ENCODE assay signal across 7 mouse cellular contexts in the genomic region with DNA sequence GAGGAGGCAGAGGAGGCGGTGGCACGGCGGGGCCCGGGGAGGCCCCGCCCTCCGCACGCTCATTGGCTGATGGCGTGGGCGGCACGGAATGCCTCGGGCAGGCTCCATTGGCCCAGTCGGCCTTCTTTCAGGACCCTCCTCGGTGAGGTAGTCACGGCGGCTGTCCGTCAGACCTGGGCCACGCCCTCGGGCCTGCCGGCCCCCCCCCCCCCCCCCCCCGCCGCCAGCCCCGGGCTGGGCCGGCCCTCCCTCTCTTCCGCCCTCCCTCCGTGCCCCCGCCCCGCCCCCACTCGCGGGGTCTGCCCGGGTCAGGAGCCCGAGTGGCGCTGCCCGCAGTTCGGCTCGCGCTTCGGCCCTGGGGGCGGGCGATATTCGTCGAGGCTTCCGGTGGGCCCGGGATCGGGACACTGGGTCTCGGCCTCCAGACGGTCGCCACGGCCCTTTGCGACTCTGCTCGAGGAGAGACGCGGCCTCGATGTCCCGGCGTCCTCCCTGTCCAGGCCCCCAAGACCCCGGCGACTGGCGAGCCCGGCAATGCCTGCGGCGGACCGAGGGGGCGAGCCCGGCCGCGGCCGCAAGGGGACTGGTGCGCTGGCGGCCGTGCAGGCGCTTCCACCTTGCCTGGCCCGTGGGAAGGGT. TPM values are rescaled to one million over a fixed set of nuclear protein-coding genes. Genes with fewer than 3 reads are reported as not detected.
A peak's percentile ranks its signal among the peaks of the same experiment; 100 is the strongest.
DNase-seq lines count a peak whose midpoint lies in the region; ATAC-seq and TF ChIP-seq lines count a peak whose summit lies in the region.
"Not testable (repeated sequence)": the region's sequence is repeated elsewhere in the genome, so short reads cannot be mapped to it uniquely, and the experiment has no call there.

Gene Zmym5, minus strand, starts transcription at position 16 of the 639 bp plus-strand sequence.

- H3K27ac ChIP-seq in embryonic facial prominence, embryonic 13.5 days: peak within 1 kb of the TSS; percentile 96
- peak within 1 kb of the TSS; percentile 91 for H3K27ac ChIP-seq in heart, adult 2 months
- H3K27ac ChIP-seq in limb, embryonic 13.5 days: peak within 1 kb of the TSS; percentile 94
- peak within 1 kb of the TSS; percentile 96 for H3K27ac ChIP-seq in midbrain, embryonic 15.5 days

- WGBS in embryonic facial prominence, embryonic 13.5 days: under 1% methylated on average over 47 of the region's 72 CpGs
- WGBS in heart, adult 2 months: 0% methylated on average over 43 of the region's 72 CpGs
- under 1% methylated on average over 36 of the region's 72 CpGs for WGBS in limb, embryonic 13.5 days
- 0% methylated on average over 22 of the region's 72 CpGs for WGBS in midbrain, embryonic 15.5 days

- DNase-seq in adrenal gland, postnatal 36 days: peak; percentile 89 to 95
- peak; percentile 92 to 95 for DNase-seq in heart, adult 2 months
- peak; percentile 91 for DNase-seq in kidney, adult 8-10 months
- DNase-seq in spleen, adult 18-20 months: peak; percentile 75 to 89

- not testable (repeated sequence) for H3K9me3 ChIP-seq in embryonic facial prominence, embryonic 13.5 days; limb, embryonic 13.5 days; midbrain, embryonic 15.5 days

- H3K4me1 ChIP-seq in embryonic facial prominence, embryonic 13.5 days: peaks cover 19% of the 10 kb centered on the region
- H3K4me1 ChIP-seq in heart, adult 2 months (ENCODE audit: control insufficient read depth, insufficient read depth, low read length): not testable (repeated sequence)
- peaks cover 25% of the 10 kb centered on the region for H3K4me1 ChIP-seq in limb, embryonic 13.5 days
- H3K4me1 ChIP-seq in midbrain, embryonic 15.5 days: peaks cover 23% of the 10 kb centered on the region

- TF ChIP-seq EP300 in heart, adult 2 months (IDR thresholded peaks at IDR 0.05; ENCODE audit: insufficient read depth, low read depth, low read length): not testable (repeated sequence)

- peak within 1 kb of the TSS; percentile 89 for H3K9ac ChIP-seq in embryonic facial prominence, embryonic 13.5 days
- H3K9ac ChIP-seq in heart, adult 2 months (ENCODE audit: low read depth, low read length): peak within 1 kb of the TSS; percentile 94
- H3K9ac ChIP-seq in limb, embryonic 13.5 days: peak within 1 kb of the TSS; percentile 89
- peak within 1 kb of the TSS; percentile 69 for H3K9ac ChIP-seq in midbrain, embryonic 15.5 days

- not testable (repeated sequence) for H3K36me3 ChIP-seq in embryonic facial prominence, embryonic 13.5 days; midbrain, embryonic 15.5 days (replicated peaks)
- peaks cover 31% of the 10 kb centered on the region for H3K36me3 ChIP-seq in heart, adult 2 months (ENCODE audit: control insufficient read depth, insufficient read depth, low read length)
- peaks cover 18% of the 10 kb centered on the region; the same call in 1 of the 2 replicates for H3K36me3 ChIP-seq in limb, embryonic 13.5 days

- H3K4me3 ChIP-seq in embryonic facial prominence, embryonic 13.5 days: peak within 1 kb of the TSS; percentile 69
- H3K4me3 ChIP-seq in heart, adult 2 months: peak within 1 kb of the TSS; percentile 67
- peak within 1 kb of the TSS; percentile 67 for H3K4me3 ChIP-seq in limb, embryonic 13.5 days
- peak within 1 kb of the TSS; percentile 76 for H3K4me3 ChIP-seq in midbrain, embryonic 15.5 days

- not testable (repeated sequence) for H3K79me2 ChIP-seq in heart, adult 2 months (replicated peaks; ENCODE audit: control insufficient read depth, insufficient read depth, low read length)

- ATAC-seq in embryonic facial prominence, embryonic 13.5 days (ENCODE audit: insufficient number of reproducible peaks, insufficient read depth, low FRiP score, low TSS enrichment, low read depth): peak; percentile 97
- ATAC-seq in limb, embryonic 13.5 days (ENCODE audit: low FRiP score, low read depth): peak; percentile 97
- ATAC-seq in midbrain, embryonic 15.5 days (replicated peaks): peak; percentile 98

- not testable (repeated sequence) for TF ChIP-seq CTCF in heart, adult 2 months (IDR thresholded peaks at IDR 0.05)

- peak within 1 kb of the TSS; percentile 70 for H3K4me2 ChIP-seq in embryonic facial prominence, embryonic 13.5 days
- H3K4me2 ChIP-seq in limb, embryonic 13.5 days (replicated peaks): peak within 1 kb of the TSS; percentile 72
- peak within 1 kb of the TSS; percentile 64 for H3K4me2 ChIP-seq in midbrain, embryonic 15.5 days

- intact Hi-C loops in heart, adult 2 months (cut with DNase I): loop anchor here (2.0 kb wide), 2 partner anchors 33 to 73 kb away; partner anchors contain the start of gene Pspc1

- not testable (repeated sequence) for H3K27me3 ChIP-seq in embryonic facial prominence, embryonic 13.5 days; heart, adult 2 months (ENCODE audit: control insufficient read depth, insufficient read depth, low read length); limb, embryonic 13.5 days; midbrain, embryonic 15.5 days (replicated peaks)

- TF ChIP-seq POLR2A in heart, adult 2 months (IDR thresholded peaks at IDR 0.05; ENCODE audit: insufficient read depth, low read depth, low read length): peak; percentile 57

RNA-seq across cellular contexts. Expression of gene Zmym5, which starts in this region (rescaled TPM):
- total RNA-seq in adrenal gland, postnatal 36 days (2021): 10 to 100 TPM; 29.7 to 33.9 TPM
- 29.5 and 31.8 TPM in 2 replicates for polyA plus RNA-seq in embryonic facial prominence, embryonic 13.5 days (2015; fragmentation: Nextera tagmentation; extraction: Ambion mirVana)
- 10 to 100 TPM; 19.2 to 21.6 TPM for total RNA-seq in heart, adult 2 months (2021)
- polyA plus RNA-seq in heart, adult 2 months (2012; rRNA removed): 5.4 and 11.3 TPM in 2 replicates
- 31.5 and 34.2 TPM in 2 replicates for polyA plus RNA-seq in limb, embryonic 13.5 days (2015; fragmentation: Nextera tagmentation; extraction: Ambion mirVana)
- polyA plus RNA-seq in midbrain, embryonic 15.5 days (2015; fragmentation: Nextera tagmentation; extraction: Ambion mirVana): 30.9 and 35.8 TPM in 2 replicates

Comparison
In these comparisons a context has a peak if more than half of its experiments do, and no peak if none do; other contexts are left out.
1. Peak in every context shown above with its lines: DNase-seq, ATAC-seq, H3K4me3 ChIP-seq and H3K27ac ChIP-seq.